Mouse (Mus musculus) bone marrow macrophage, adult 2 months (primary cell): ENCODE measurements at regions not wholly inside any gene's neighbourhood (a gene's known extent, or its start where the extent isn't known, plus 50 kb on each side); places are given as distances from the start of the nearest gene placed in this dataset.

Experiments used
- H3K27ac ChIP-seq: 2 replicates; pipeline ENCODE4 v1.5.1; 2012; ENCODE audit warnings: low read depth, low read length; ENCODE audit not compliant: insufficient read depth
- H3K4me1 ChIP-seq: 2 replicates; pipeline ENCODE4 v1.6.1; 2012; ENCODE audit warnings: low read length; ENCODE audit not compliant: control insufficient read depth, insufficient read depth
- H3K4me3 ChIP-seq: 2 replicates; pipeline ENCODE4 v1.5.1; 2012; ENCODE audit warnings: mild to moderate bottlenecking, low read length, moderate library complexity; ENCODE audit not compliant: insufficient read depth
- CTCF ChIP-seq: IDR thresholded peaks from 2 replicates; pipeline ENCODE4 v1.5.1; 2012; ENCODE audit warnings: low read depth, mild to moderate bottlenecking, low read length, moderate library complexity
- POLR2A ChIP-seq: IDR thresholded peaks from 2 replicates; pipeline ENCODE4 v1.6.1; 2012; ENCODE audit warnings: mild to moderate bottlenecking, low read depth, low read length, borderline replicate concordance

GRCm38 (mm10) chr3:105172054-105172453 lies 105.4 kb downstream of the 4930564D02Rik start:
- Histone ChIP-seq H3K4me1 (no peaks in the 10 kb centered on the region), H3K4me3 (no peak overlapping the region), H3K27ac (no peak overlapping the region)
- TF ChIP-seq CTCF = no peak
- TF ChIP-seq POLR2A = no peak

DNA sequence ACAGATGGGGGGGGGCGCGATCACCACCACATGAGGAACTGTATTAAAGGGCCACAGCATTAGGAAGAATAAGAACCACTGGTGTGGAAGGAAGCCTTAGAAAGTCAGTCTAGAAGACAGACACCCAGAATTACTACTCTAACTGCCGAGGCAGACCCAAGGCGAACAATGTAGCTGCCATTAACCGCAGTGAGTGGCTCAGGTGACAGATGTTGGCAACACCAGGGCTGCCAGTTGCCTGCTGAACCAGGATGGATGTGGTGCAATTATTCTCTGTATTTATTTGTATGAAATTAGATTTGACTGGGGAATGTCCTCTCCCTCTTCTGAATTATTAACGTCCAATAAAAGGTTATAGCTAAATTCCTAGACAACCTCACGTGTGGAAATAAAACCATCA lies 124.7 kb downstream of the 4930564D02Rik start:
- no peaks in the 10 kb centered on the region for H3K4me1 ChIP-seq
- no peak overlapping the region for H3K4me3 ChIP-seq
- TF ChIP-seq CTCF = no peak
- no peak for TF ChIP-seq POLR2A
- no peak overlapping the region for H3K27ac ChIP-seq

DNA sequence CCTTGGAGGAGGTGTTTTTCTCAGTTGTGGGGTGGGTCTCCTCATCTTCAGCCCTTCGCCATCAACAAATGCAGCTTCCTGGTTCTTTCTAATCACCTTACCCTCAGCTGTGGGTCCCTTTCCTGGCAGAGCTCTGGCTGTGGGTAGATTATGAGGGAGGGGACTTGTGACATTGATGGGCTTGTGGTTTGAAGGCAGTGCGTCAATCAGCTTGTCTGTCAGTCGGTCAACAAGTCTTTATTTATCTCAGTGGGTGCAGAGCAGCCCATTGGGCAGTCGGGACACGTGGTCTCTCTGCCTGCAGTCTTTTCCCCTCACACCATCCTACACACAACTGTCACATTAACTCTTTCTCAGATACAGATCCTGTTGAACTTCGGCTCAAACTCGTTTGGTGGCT lies 125.2 kb downstream of the 4930564D02Rik start:
- Histone ChIP-seq H3K27ac (no peak overlapping the region), H3K4me1 (no peaks in the 10 kb centered on the region), H3K4me3 (no peak overlapping the region)
- TF ChIP-seq POLR2A = no peak
- TF ChIP-seq CTCF = no peak

GRCm38 (mm10) chr3:105200735-105201134 lies 134.1 kb downstream of the 4930564D02Rik start:
- TF ChIP-seq CTCF (no peak), POLR2A (no peak)
- H3K4me3 ChIP-seq = no peak overlapping the region
- H3K27ac ChIP-seq = no peak overlapping the region
- H3K4me1 ChIP-seq = no peaks in the 10 kb centered on the region

DNA sequence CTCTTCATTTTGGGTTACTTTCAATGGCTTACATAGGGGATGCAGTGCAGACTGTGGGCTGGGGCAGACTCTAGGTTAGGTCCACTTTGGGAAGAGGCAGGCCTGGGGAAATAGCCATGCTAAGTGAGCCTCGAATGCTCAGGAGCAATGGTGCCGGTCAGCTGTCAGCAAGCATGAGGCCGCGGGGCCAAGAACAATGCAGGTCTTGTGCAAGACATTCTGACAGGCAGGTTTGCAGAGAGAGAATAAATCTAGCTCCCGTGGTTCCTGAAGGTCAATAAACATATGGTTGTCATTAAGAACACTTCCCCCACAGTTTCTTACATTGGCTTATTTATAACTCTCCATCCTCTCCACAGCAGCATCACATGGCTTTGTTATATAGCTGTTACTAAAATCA lies 142.5 kb downstream of the 4930564D02Rik start:
- Histone ChIP-seq H3K4me3 (no peak overlapping the region), H3K27ac (no peak overlapping the region), H3K4me1 (no peaks in the 10 kb centered on the region)
- TF ChIP-seq POLR2A (no peak), CTCF (no peak)

DNA sequence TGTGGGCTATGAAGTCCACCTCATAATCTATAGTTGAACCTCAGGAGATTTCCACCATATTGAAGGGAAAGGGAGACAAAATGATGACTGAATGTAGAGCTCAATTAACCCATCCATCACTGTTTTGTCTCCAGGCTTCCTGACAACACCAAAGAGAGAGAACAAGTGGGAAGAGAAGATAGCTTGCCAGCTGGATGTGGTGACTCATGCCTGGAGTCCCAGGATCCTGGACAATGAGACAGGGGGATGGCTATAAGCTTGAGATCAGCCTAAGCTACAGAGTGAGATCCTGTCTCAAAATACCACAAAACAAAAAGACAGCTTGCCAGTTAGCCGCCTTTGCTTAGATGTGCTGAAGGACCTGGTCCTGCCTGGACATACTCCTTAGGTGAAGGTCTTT lies 144.4 kb downstream of the 4930564D02Rik start:
- TF ChIP-seq CTCF = no peak
- no peaks in the 10 kb centered on the region for H3K4me1 ChIP-seq
- H3K4me3 ChIP-seq = no peak overlapping the region
- no peak overlapping the region for H3K27ac ChIP-seq

GRCm38 (mm10) chr3:105211726-105212125 lies 145.1 kb downstream of the 4930564D02Rik start:
- TF ChIP-seq CTCF (no peak), POLR2A (no peak)
- H3K4me1 ChIP-seq = no peaks in the 10 kb centered on the region

GRCm38 (mm10) chr3:105214867-105215266 lies 148.2 kb downstream of the 4930564D02Rik start:
- TF ChIP-seq POLR2A (no peak), CTCF (no peak)
- Histone ChIP-seq H3K27ac (no peak overlapping the region), H3K4me1 (no peaks in the 10 kb centered on the region)

More at GRCm38 (mm10) chr3:105211726-105212125, 145.1 kb downstream of the 4930564D02Rik start:
- no peak overlapping the region for H3K4me3 ChIP-seq
- no peak overlapping the region for H3K27ac ChIP-seq

DNA sequence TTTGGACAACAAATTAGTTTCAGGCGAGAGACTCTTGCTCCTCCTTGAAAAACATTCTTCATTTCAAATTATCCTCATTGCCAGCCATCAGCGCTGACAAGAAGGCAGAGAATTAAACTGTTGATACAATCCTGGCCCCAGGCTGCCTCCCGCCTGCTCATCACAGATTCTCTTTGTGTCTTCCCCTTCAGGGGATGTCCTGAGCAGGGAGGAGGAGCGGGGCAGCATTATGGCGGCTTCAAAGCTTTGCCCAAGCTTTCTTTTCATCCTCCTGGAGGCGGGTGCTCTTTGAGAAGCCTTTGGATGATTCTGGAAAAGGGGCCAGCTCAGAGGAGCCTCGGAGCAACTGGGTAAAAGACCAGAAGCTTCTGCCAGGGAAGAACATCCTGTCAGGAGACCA lies 149.1 kb downstream of the 4930564D02Rik start:
- no peak for TF ChIP-seq CTCF
- TF ChIP-seq POLR2A = no peak
- H3K4me1 ChIP-seq = no peaks in the 10 kb centered on the region
- no peak overlapping the region for H3K4me3 ChIP-seq
- no peak overlapping the region for H3K27ac ChIP-seq

More at GRCm38 (mm10) chr3:105214867-105215266, 148.2 kb downstream of the 4930564D02Rik start:
- no peak overlapping the region for H3K4me3 ChIP-seq

- TF ChIP-seq POLR2A (no peak), CTCF (no peak)
- no peak overlapping the region for H3K4me3 ChIP-seq
- H3K27ac ChIP-seq = no peak overlapping the region
- no peaks in the 10 kb centered on the region for H3K4me1 ChIP-seq
Measured at GRCm38 (mm10) chr3:105219630-105220029, 153.0 kb downstream of the 4930564D02Rik start.

- Histone ChIP-seq H3K27ac (no peak overlapping the region), H3K4me1 (no peaks in the 10 kb centered on the region), H3K4me3 (no peak overlapping the region)
- no peak for TF ChIP-seq CTCF
- TF ChIP-seq POLR2A = no peak
Measured at GRCm38 (mm10) chr3:105220641-105221040, 154.0 kb downstream of the 4930564D02Rik start.

DNA sequence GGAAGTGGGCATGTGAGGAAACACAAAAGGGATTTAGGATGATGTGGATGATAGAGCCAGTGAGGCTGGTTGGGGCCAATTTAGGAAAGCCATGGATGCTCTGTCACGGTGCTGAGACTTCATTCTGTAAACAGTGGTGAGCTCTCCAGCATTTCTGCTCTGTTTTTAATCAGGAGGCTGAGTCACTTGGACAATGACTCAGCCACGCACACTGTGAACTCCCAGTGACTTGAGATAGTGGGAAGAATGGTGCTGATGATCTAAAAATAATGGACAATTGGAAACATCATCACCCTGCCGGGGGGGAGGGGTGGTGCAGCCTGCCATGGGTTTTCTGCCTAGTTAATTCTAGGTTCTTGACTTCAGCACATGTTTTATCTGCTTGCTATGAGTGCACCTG lies 156.3 kb downstream of the 4930564D02Rik start:
- no peak for TF ChIP-seq POLR2A
- TF ChIP-seq CTCF = no peak
- no peak overlapping the region for H3K27ac ChIP-seq
- no peaks in the 10 kb centered on the region for H3K4me1 ChIP-seq
- H3K4me3 ChIP-seq = no peak overlapping the region
